Mouse (Mus musculus): Measurements from ENCODE around the gene Zfhx3.

The Zfhx3 gene

DNA sequence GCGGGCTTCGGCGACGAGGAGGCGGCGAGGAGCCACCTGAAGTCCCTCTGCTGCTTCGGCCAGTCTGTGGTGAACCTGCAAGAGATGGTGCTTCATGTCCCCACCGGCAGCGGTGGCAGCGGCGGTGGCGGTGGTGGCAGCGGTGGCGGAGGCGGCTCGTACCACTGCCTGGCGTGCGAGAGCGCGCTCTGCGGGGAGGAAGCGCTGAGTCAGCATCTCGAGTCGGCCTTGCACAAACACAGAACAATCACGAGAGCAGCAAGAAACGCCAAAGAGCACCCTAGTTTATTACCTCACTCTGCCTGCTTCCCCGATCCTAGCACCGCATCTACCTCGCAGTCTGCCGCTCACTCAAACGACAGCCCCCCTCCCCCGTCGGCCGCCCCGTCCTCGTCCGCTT is 1014.0 kb downstream of the Zfhx3 start:
- DNase-seq = no peak

DNA sequence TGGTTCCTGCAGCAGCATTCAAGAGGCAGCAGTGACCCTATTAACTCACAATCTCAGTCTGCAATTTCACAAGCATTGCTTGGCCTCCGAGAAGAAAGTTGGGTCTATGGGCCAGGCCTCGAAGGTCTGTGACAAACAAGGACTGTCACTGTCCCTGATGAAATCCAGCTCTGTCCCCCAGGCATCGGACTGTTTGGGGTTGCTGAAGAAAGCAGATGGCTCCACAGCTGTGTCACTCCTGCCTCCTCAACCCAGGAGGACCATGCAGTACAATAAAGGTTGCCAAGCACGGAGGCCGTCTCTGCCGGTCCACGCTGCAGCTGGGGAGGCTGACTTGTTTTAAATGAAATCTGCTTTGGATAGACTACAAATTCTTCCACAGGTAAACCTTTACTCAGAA is 1020.1 kb downstream of the Zfhx3 start:
- DNase-seq = no peak

DNA sequence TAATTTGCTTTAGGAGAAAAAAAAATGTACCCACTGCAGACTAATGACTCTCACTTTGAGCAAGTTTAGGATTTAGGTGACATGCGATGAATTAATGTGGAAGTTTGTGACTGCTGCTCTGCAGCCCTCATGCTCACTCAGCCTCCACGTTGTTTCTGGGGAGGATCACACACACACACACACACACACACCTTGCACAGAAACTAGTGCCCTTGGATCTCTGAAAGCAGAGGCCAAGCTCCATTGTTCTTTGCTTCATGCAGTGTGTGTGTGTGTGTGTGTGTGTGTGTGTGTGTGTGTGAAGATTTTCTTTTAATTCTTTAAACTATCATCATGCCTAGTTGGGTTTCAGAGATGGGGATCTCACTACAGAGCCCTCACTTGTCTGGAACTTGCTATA is 1020.7 kb downstream of the Zfhx3 start:
- no peak for DNase-seq

DNA sequence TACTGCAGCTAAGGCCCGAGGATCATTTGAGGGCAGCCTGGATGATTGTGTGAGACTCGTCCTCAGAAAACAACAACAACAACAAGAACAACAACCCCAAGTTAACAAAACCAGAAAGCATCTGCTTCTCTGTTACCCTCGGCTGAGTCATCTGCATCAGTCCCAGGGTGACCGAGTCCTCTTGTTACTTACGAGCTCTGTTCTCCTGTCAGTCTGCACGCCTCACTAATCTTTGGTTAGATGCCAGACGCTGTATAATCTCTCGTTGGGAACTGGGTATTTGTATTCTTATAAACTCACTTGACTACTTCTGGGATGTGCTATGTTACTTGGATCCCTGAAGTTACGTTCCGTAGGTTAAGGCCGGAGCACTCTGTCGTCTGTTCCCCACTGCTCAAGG is 1023.6 kb downstream of the Zfhx3 start:
- no peak for DNase-seq

DNA sequence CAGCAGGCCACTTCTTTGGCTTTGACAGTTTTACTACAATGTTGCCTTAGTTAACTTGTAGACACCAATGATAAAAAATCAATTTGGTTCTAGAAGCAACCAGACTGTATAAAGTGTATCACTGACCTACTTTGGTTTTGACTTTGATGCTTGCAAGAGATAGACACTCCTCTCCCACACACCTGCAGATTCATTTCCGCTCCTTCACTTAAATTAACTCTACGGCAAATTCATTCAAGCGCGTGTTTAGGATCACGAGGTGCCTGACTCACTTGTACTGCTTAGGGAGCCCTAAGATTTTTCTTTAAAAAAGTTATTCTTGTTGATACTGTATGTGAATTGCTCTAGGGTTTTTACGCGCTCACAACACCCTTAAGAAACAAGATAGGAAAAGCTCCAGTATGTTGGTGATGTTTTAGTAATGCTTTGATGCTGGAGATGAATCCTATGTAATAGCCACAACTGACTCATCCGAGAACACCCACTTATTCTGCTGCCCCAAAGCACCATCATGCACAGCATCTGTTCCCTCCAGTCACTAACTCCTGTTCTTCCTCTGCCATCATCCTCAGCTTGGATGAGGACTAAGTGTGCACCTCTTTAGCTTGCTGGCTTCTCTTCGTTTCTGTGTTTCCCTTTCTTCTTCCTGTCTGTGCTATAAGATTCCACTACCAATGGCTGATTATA is 1031.3 kb downstream of the Zfhx3 start:
- DNase-seq = no peak

DNA sequence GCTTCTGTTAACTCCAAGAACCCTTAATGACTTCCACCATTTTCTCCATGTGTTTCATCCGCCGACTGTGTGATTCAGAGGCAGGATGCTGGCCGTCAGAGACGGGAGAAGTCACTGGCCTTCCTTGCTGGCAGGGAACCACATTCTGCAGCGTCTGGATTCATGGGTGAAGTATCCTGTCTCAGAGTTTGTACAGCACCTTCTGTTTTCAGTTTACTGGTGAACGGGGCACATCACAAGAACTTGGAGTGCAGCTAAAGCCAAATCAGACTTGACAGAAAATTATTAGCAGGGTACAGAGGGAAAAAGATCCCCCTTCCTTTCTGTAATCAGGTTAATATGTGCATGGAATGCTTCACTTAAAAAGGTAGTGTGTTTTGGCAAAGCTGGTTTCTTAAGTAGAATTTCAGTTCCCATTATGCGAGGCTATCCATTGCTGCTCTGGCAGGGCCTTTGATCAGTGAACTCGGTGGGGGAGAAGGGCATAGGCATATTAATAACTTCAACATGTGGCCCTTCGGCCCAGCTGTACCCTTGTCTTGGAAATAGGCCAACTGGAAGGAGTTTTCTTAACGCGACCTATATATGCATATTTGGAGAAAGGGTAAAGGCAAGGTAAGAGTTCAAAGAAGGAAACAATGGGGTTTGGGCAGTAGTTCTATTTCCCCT is 1035.4 kb downstream of the Zfhx3 start:
- DNase-seq = no peak

DNA sequence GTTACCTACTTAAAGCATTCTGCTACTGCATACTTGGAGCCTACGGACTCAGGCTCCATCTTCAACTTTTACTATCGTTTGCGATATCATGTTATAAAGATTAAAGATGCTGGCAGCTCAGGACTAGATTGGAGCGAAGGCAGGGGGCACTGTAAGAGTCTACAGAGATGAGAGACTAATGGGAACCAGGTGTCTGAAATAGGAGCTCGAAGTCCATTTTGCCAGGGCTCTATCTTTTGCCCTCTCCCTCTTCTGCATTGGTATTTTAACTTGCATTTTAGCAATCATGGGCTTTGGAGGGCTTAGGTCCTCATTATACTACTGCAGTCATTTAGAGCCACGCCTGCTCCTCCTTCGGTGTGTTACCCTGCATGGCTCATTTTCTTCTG is 1035.9 kb downstream of the Zfhx3 start:
- no peak for DNase-seq

DNA sequence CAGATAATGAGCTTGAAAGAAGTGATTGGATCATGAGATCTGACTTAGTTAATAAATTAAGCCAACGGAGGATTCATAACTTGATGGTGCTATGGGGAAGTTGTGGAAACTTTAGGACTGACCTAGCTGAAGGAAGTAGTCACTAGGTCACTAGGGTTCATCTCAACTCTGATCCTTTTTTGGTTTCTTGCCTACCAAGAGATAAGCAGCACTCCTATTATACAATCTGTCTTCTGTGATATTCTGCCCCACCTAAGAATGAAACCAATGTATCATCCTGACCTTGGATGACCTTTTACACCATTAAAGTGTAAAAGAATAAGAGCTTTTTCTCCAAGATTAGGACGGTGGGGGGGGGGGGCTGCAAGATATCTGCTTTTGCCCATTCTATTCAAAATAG is 1042.5 kb downstream of the Zfhx3 start:
- no peak for DNase-seq

DNA sequence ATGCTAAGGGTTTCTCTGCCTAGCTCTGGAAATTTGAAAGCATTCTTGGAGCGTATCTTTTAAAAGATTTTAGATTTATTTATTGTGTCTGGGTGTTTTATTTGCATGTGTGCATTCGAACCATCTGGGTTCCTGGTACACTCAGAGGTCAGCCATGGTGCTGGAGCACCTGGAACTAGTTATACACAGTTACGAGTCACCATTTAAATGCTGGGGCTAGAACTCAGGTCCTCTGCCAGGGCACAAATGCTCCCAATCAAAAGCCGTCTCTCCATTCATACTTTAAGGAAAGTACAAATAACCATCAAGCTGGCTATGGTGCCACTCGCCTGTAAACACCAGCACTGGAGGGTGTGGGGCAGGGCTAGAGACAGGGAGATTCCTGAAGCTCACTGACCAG is 1047.4 kb downstream of the Zfhx3 start:
- DNase-seq = no peak

DNA sequence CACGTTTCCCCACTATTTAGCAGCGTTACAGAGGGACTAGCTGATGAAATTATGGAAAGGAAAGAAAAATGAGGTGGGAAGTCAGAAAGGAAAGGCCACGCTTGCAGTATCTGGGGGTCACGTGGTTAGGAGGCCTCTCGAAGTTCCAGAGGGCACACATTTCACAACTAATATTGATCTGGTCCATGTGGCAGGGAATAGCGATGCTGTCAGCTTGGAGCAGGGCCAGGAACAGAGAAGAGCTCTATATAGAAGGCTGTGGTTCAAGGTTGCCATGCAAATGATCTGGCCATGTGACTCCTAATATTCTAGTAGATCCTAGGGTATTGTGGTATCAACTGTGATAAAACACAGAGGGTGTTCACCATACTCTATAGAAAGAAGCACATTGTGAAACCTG is 1048.1 kb downstream of the Zfhx3 start:
- DNase-seq = no peak

DNA sequence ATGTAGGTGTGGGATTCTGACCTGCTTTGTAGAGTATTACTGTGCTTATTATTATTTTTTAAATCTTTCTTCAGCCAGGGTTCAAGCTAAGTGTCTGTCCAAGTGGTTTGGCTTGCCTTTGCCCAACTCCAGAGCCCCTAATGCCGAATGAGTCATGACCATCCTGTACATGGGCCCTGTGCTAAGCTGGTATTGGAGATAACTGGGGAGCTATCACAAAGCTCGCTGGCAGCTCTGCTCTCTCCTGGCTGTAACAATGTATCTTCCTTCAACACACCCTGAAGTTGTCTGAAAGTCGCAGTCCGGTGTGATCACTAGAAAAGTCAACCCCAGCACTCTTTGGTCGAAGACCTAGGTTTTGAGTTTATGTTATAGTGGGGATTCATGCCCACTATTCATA is 1049.0 kb downstream of the Zfhx3 start:
- no peak for DNase-seq

DNA sequence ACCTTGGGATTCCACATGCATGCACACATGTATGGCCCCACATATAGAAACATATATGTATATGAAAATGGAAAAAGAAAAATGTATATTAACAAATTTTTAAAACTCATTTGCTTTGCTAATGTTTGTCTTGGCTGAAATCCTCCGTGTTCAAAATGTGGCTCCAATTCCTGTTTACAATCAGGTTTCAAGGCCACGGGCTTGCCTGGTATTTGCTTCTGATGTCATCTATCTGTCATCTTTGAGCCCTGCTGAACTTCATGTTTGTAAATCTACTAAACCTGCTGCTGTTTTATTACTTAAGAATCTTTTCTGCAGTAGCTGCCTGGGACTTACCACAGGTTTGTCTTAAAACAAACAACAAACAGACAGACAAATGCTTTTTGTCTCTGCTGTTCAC is 1051.3 kb downstream of the Zfhx3 start:
- DNase-seq = no peak

DNA sequence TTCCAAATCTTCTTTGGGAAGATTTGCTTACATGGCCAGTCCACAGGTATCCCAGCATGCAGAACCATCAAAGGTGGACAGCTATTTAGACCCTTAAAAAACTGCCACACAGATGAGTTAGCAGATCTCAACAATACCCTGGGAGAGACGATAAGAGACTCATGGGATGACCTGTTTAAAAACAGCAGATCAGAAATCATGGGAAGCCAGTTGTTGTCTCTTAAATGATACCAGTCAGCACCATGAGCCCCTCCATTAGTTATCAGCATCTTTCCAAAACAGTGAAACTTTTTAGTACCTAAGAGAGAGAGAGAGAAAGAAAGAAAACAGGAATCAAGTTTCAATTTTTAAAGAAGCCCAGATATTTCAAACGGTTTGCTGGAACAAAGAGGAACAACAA is 1051.7 kb downstream of the Zfhx3 start:
- no peak for DNase-seq

DNA sequence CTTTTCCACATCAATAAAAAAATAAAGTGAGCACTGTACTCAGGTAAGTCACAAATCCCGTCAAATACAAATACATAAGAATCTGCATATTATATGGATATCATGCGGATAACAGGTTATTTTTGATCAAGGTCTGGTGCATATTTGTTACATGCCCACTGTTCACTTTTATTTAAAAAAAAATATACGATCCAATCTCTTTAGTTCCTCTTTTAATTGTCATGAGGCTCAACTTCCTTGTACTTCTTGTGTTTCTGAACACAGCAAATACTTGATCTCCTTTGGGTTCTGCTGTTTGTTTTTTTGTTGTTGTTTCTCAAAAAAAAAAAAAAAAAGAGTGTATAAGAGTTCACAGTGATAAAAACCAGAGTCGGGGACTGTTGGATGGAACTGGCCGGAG is 1052.4 kb downstream of the Zfhx3 start:
- no peak for DNase-seq

DNA sequence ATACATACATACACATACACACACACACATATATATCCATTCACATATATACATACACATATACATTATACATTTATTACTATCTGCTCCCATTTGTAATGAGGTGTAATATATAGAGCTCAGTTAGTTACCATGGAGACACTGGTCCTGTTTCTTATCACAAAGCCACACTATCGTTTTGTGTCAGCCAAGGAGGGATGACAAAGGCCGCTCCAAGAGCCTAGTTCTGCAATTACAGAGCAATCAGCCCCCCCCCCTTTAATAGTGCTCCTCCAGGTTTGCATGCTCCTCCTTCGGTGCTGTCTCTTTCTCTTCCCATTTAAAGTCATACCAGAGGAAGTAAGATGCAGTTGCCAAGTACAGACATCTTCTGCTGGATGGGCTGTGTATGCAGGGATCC is 1054.9 kb downstream of the Zfhx3 start:
- no peak for DNase-seq

DNA sequence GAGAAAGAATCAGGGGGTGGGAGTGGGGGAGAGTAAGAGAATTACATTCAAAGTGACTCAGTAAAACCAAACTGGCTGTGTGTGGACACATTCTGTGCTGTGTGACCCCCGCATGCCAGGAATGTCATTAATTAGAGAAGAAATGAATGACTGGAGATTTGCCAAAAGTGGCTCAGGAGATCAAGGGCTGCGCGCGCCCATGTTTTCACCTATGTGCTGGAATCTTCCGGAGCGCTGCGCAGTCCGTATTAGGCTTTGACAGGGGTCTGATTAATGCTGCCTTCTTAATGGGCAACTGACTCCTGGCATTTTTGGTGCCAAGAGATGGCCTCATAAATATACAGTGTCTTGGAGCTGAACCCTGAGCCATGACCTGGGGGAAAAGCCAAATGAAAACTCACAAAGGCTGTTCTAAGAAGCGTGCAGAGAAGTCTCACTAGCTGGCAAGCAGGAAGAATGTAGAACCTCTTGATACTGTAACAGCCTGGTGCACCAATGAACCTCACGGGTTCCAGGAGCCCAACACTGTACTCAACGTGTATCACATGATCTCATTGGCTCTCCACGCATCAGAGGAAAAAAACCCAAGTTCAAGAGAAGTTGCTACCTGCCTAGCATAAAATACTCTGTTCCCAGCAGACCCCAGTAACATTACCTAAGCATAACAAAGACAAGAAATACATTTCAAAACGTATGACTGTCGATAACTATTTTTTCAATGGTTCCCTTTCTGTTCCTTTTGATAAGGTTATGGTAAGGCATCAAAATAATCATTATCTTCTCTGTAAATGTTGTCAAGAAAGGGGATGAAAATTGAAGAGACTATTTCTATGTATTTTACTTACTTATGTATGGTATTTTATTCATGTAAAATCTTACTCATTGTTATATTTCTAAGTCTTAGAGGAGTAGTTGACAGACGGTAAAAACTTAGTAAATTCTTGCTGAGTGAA is 1057.1 kb downstream of the Zfhx3 start:
- DNase-seq = no peak

DNA sequence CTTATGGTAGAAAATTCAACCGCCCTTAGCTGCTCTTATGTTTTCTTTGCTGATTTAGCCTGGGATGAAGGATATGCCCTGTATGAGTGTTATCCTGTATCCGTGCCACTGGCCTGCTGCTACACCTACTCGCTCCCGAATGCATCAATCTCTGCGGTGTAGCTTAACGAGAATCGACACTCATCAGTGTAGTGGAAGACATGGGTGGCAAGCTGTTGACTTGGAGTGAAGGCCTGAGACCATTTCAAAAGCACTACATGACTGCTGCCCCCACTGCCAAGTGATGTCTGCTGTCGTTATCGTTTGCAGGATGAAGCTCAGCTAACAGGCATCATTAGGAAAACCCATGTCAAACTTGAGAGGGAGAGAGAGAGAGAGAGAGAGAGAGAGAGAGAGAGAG is 1058.6 kb downstream of the Zfhx3 start:
- DNase-seq = no peak

DNA sequence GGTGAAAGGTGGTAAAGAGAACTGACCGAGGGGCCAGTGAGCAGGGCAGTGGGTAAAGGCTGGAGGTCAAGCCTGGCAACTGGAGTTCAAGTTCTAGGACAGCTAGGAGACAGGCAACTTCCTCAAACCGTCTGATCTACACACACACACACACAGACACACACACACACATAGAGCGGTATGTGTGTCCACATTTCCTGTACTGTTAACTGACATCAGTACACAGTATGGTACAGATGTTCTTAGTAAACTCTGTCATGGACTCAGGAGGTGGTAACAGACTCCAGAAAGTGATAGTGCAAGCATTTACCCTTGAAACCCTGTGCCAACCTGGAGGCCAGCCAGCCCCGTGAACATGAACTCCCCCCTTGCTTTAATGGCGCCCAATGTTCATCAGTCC is 1059.5 kb downstream of the Zfhx3 start:
- no peak for DNase-seq

DNA sequence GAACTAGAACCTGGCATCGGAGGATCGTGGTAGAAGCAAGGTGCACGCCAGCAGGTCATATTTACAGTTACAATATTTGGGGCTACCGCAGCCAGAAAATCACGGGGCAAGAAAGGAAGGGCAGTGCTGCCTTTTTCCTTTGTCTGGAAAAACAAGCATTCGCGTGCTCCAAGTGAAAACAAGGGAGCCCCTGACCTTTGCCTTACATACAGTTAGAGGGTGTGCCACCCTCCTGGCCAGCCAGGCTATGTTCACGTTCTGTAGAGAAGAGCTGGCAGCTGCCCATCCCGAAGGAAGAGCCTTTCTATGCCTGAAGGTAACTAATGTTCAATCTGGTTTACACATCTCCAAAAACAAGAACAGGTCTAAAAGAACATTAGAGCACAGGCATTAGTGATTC is 1064.5 kb downstream of the Zfhx3 start:
- DNase-seq = no peak

Data from kidney, postnatal 25 days (tissue).